Comparison of ENCODE assay signal across 8 mouse cellular contexts in genomic region chr2:168281582-168281981, GRCm38 (mm10). TPM values are rescaled to one million over a fixed set of nuclear protein-coding genes. Genes with fewer than 3 reads are reported as not detected.
DNase-seq lines count a peak whose midpoint lies in the region; ATAC-seq and TF ChIP-seq lines count a peak whose summit lies in the region.

Gene Kcng1 (minus strand): TSS chr2:168281736.

- no peak within 1 kb of the TSS for H3K27ac ChIP-seq in forebrain, embryonic 13.5 days
- H3K27ac ChIP-seq in neural tube, embryonic 13.5 days (replicated peaks): no peak within 1 kb of the TSS

- ATAC-seq in forebrain, embryonic 13.5 days: peak; percentile 10; the same call in 1 of the 2 replicates
- no peak for ATAC-seq in neural tube, embryonic 13.5 days (ENCODE audit: low read depth)

- H3K9me3 ChIP-seq in forebrain, embryonic 13.5 days (replicated peaks): peaks cover 8% of the 10 kb centered on the region; the same call in 1 of the 2 replicates
- H3K9me3 ChIP-seq in neural tube, embryonic 13.5 days: no peaks in the 10 kb centered on the region

- peaks cover 68% of the 10 kb centered on the region for H3K27me3 ChIP-seq in forebrain, embryonic 13.5 days
- H3K27me3 ChIP-seq in neural tube, embryonic 13.5 days: peaks cover 72% of the 10 kb centered on the region

- peak within 1 kb of the TSS; percentile 49 for H3K4me3 ChIP-seq in lung, adult 2 months (replicated peaks; ENCODE audit: extremely low read depth, low read depth, low read length)
- peak within 1 kb of the TSS; percentile 55 for H3K4me3 ChIP-seq in forebrain, embryonic 13.5 days
- peak within 1 kb of the TSS; percentile 46 for H3K4me3 ChIP-seq in neural tube, embryonic 13.5 days

- no peak for TF ChIP-seq CTCF in lung, adult 2 months (IDR thresholded peaks at IDR 0.05; ENCODE audit: insufficient read depth, low read length)

- intact Hi-C loops in left cerebral cortex, postnatal 14 days (cut with DNase I): no loop called here

- 25% methylated on average over 12 of the region's 12 CpGs for WGBS in lung, adult 2 months
- 13% methylated on average over 12 of the region's 12 CpGs for WGBS in forebrain, embryonic 13.5 days
- WGBS in neural tube, embryonic 13.5 days: 13% methylated on average over 12 of the region's 12 CpGs

- H3K9ac ChIP-seq in forebrain, embryonic 13.5 days: peak within 1 kb of the TSS; percentile 67
- H3K9ac ChIP-seq in neural tube, embryonic 13.5 days: peak within 1 kb of the TSS; percentile 56

- DNase-seq in lung, adult 2 months: no peak
- no peak for DNase-seq in lung, postnatal 14 days
- no peak for DNase-seq in left cerebral cortex, postnatal 14 days (ENCODE audit: low spot score in 2 of 2)
- DNase-seq in gastrocnemius, postnatal 4 days (ENCODE audit: low spot score in 2 of 2): no peak
- DNase-seq in adrenal gland, postnatal 10 days: no peak
- no peak for DNase-seq in kidney, adult 9 months

- H3K36me3 ChIP-seq in forebrain, embryonic 13.5 days (ENCODE audit: poor library complexity, severe bottlenecking): no peaks in the 10 kb centered on the region
- H3K36me3 ChIP-seq in neural tube, embryonic 13.5 days: no peaks in the 10 kb centered on the region

- H3K4me1 ChIP-seq in lung, adult 2 months (ENCODE audit: control insufficient read depth, insufficient read depth, low read length): no peaks in the 10 kb centered on the region
- peaks cover 25% of the 10 kb centered on the region for H3K4me1 ChIP-seq in forebrain, embryonic 13.5 days
- H3K4me1 ChIP-seq in neural tube, embryonic 13.5 days (replicated peaks): peaks cover 20% of the 10 kb centered on the region

- peak within 1 kb of the TSS; percentile 83 for H3K4me2 ChIP-seq in forebrain, embryonic 13.5 days
- peak within 1 kb of the TSS; percentile 80 for H3K4me2 ChIP-seq in neural tube, embryonic 13.5 days

- no peak for TF ChIP-seq POLR2A in lung, adult 2 months (IDR thresholded peaks at IDR 0.05; ENCODE audit: borderline replicate concordance, extremely low read depth, low read depth, low read length)

RNA-seq across cellular contexts. Expression of gene Kcng1, which starts in this region (rescaled TPM):
- polyA plus RNA-seq in lung, adult 2 months (2012; rRNA removed): 0.62 and 0.71 TPM in 2 replicates
- polyA plus RNA-seq in forebrain, embryonic 13.5 days (2015; fragmentation: Nextera tagmentation; extraction: Ambion mirVana): 9.0 and 12.1 TPM in 2 replicates
- total RNA-seq in left cerebral cortex, postnatal 14 days (2021): 10 to 100 TPM; 52.5 to 54.4 TPM
- 0.45 and 0.79 TPM in 2 replicates for polyA plus RNA-seq in neural tube, embryonic 13.5 days (2015; fragmentation: Nextera tagmentation; extraction: Ambion mirVana)
- under 1 TPM; 0.10 to 0.20 TPM for total RNA-seq in gastrocnemius, postnatal 4 days (2021)
- total RNA-seq in adrenal gland, postnatal 10 days (2021): under 1 TPM in 1 of 2 experiments, not detected in 1; 0.06 TPM

Comparison
In these comparisons a context has a peak if more than half of its experiments do, and no peak if none do; other contexts are left out.
1. RNA of gene Kcng1 (total RNA-seq): 52.5 to 54.4 TPM in left cerebral cortex, postnatal 14 days; 0.10 to 0.20 TPM in gastrocnemius, postnatal 4 days and 0.06 TPM in adrenal gland, postnatal 10 days; every median in the first group is over 10 times any median in the second.
2. Peak in every context shown above with its lines, with median percentiles within 50 percentile points of each other: H3K4me3 ChIP-seq.